Mouse (Mus musculus) embryo, embryonic 9.5 days (tissue): Measurements from ENCODE around the gene Gm49711.
"Not testable (repeated sequence)": the region's sequence is repeated elsewhere in the genome, so short reads cannot be mapped to it uniquely, and the experiment has no call there.

Source experiments
- DNase-seq: peaks from one replicate; pipeline ENCODE4 v3.0.0-alpha.2; 2017; ENCODE audit errors: extremely low spot score

The Gm49711 gene

DNA sequence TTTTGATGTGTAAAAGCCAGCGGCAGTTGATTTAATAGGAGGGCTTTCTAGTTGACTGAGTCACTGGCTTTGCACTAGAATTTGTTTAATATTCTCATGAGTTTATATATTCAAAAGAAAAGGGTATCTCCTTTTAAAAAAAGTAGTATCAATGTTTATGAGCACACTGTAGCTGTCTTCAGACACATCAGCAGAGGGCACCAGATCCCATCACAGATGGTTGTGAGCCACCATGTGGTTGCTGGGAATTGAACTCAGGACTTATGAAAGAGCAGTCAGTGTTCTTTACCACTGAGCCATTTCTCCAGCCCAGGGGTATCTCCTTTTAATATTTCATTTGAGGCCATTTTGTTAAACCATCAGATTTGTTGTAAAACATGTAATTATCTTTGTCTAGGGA lies 4.7 kb downstream of the Gm49711 start:
- DNase-seq = no peak

DNA sequence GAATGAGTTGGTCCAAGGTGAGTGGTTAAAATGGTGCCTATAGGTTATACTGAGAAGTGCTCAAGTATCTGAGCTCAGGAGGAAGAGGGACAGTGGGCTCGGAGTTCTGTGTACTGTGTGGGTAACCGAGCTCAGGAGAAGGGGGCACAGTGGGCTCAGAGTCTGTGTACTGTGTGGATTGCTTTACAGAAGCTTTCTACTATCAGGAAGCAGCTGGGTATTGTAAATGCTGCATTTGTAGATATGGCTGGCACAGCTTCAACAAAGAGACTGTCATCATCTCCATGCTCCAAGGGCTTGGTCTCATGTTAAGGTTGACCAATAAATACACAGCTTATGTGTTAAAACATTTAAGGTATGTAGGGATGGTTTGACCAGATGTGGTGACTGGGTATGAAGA lies 6.7 kb downstream of the Gm49711 start:
- no peak for DNase-seq

DNA sequence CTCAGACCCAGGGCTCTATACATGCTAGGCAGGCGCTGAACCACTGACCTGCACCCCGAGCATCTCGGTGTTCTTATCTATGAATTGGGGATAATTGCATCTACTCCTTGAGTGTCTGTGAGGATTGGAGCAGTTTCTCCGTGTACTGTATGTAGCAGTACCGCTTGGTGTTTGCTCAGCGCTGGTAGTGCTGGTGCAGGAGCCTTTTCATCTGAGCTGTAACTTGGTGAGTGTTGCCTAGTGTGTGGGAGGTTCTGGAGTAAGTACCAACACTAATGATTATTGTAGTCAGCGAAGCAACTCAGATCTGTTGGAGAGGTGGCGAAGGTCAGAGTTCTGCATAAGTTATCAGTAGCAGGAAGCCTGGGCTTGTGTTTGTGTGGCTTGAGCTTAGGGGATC lies 12.2 kb downstream of the Gm49711 start:
- no peak for DNase-seq

DNA sequence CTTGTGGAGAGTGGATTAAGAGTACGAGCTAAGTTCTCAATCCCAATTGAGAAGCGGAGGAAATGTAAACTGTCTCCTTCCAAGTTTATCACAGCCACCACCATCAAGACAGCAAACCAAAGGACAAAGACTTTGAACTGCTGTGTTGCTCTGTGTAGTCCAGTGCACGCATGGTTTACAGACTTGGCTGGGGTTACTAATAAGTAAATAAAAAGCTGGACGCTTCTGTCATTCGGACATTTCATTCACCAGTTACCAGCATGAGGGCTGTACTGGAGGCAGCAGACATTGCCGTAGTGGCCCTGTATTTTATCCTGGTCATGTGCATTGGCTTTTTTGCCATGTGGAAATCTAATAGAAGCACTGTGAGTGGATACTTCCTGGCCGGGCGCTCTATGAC lies 18.7 kb downstream of the Gm49711 start:
- no peak for DNase-seq

DNA sequence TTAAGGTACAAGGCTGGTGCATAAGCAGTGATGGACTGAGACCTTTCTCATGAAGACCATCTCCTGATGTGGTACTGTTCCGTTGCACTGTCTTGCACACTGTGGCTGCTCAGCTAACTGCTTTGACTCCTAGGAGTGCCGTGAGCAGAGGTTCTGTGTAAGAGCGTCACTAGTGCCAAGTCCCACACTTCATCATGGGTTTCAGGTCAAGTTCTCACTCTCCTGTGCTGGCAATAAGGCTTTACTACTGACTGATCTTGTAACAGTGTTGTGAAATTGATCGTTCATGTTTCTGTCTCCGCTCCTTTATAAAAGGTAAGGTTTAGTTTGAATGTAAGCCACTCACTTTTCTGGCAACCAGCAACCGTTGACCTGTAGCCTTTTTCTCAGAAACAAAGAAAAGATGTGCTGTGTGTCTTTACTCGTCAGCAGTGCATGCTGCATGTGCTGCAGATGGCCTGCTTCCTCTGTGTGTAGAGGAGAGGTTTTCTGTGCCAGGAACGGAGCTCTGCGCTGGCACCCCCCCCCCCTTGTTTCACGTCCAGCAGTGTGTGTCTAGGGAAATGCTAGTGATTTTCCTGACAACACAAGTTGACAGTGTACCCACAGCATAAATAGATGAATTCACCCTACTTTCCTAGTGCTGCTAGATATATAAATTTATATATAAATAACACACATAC lies 25.8 kb downstream of the Gm49711 start:
- DNase-seq = no peak

DNA sequence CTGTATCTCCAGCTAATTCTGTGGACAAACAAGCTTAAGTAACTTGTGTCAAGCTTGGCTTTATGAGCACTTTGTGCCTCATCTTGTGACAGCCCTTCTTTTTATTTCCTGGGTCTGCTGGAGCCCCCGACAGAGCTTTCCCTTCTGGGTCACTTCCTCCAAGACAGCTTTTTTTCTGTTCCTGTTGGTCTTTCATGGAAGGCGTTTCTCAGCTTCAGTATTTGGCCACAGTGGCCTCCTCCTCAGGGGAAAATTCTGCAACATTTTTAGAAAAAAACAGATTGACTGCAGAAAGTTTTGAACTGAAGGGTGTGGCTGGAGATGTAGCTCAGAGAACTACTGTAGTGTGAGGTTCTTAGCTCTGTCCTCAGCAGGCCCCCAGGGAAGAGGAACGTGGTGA lies 31.1 kb downstream of the Gm49711 start:
- no peak for DNase-seq

DNA sequence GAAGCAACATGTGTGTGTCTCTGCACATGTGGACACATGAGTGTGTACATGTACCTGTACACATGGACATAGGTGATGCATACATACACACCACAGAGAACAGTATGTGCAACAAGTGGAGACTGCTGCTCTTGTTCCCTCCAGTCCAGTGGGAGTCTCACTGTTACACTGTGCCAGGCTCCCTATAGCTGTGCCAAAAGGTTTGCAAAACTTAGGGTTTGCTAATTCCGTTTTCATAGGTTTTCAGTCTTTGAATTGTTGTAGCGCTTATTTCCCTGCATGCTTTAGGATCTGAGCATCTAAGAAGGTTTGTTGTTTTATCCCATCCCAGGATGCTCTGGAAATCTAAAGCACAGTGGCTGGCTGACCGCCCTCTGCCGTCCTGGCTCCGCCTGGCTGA lies 33.8 kb downstream of the Gm49711 start:
- DNase-seq = no peak

DNA sequence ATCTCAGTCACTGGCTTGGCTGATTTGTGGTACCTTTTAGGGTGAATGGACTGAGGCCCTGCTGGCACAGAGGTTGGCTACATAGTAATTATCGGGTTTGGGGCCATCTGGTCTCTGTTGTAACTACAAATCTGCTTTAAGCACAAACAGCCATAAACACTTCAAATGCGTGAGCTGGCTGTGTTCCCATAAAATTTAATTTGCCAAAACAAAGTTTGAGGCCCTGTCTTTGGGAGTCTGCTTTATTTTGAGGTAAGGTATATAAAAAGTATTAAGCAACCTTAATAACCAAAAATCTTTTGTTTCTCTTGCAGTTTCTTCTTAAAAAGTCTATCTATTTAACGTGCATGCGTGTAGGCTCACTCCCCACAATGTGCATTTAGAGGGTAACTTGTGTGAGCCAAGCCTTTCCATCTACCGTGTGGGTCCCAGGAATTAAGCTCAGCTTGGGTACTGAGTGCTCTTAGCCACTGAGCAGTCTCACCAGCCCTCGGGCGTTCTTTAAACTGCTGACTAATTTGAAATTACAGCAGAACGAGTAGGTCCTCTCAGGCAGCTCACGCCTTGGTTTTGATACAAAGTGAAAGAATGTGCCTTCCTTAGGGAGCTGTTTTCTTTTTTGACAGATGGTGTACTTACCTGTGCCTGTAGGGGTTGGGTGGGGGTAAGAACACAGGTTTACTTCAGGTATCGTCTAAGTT lies 40.4 kb downstream of the Gm49711 start:
- DNase-seq = no peak

DNA sequence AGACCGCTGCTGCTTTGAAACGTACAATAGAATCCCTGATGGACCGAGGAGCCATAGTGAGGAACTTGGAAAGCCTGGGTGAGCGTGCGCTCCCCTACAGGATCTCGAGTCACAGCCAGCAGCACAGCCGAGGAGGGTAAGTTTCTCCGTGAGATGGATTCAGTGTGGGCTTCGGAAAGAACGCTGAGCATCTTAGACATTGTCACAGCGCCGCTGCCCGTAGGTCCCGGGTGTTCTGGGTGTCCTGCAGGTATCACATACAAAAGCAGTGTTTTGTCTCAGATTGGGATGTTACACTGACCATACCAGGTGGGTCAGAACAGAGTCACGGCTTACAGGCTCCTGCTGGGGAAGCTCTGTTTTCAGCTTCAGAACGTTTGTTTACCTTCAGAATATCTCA lies 41.5 kb downstream of the Gm49711 start:
- no peak for DNase-seq

DNA sequence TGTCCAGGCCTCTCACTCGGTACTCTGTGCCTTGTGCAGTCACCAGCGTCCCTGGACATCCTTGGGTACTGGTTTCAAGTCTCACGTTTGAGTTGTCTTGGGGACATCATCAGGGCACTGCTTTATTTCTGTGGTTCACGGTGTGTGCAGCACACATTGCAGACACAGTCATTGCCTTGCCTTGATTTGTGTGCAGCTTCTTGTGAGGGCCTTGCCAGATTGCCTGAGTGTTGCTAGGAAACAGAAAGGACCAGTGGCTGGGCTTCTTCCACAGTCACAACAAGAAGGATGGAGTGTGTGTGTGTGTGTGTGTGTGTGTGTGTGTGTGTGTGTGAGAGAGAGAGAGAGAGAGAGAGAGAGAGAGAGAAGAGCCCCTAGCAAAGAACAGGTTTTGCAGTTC lies 42.0 kb downstream of the Gm49711 start:
- no peak for DNase-seq

DNA sequence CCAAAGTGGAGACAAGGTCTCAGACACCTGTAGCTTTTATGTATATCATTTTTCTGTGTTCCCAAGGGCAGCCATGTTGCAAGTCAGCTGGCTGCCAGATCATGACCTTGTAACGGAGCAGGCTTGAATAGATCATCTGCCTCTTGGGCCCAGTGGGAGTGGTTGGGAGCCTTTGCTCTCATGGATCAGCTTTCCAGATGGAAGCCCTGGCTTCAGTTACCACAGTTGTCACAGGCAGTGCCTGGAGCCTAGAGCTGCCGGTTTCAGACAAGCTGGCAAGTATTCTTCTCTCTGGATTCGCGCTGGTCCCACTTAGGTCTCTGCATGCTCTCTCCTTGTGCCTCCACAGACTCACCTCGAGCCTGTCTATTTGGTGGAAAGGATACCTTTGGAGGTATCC lies 44.0 kb downstream of the Gm49711 start:
- no peak for DNase-seq

DNA sequence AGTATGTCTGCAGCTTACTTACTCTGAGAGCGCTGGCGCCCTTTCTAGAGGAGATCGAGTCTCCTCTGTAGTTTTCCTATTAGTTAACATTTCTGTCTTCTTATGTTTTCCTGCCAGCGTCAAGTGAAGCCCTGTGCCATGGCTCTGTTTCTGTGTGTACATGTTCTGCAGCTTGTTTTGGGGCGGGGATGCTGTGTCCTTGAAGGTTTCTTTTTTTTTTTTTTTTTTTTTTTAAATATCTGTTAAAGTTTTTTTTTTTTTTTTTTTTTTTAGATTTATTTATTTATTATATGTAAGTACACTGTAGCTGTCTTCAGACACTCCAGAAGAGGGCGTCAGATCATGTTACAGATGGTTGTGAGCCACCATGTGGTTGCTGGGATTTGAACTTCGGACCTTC lies 44.8 kb downstream of the Gm49711 start:
- not testable (repeated sequence) for DNase-seq

DNA sequence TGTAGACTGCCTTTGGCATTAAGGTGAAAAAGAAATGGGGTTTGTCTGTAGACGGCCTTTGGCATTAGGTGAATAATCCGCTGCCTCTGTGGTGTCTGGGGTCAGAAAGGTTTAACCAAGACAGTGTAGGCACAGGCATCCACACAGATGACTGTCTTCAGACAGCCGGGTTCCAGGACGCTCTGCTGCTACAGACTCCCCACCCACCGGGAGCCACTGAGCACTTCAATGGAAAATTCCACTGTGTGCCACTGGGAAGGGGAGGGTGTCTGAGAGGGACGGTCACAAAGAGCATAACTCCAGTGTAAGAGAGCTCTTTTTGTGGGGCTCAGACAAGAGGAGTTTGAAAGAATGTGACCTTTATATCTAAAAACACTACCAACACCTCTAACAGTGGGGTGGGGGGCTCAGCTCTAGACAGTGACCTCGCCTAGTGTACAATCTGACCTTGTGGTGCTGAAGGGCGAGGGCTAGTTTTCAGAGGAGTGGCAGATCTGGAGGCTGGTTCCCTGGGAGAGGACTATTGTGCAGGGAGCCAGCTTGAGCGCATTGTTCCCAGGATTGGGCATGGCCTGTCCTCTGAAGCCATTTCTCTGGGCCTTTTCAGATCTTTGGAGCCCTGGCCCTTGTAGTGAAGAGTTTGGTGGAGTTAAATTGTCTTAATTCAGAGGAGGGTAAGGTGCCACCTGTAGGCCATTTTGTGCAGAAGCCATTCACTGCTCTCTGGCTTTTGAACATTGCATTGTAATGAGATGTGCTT lies 45.6 kb downstream of the Gm49711 start:
- DNase-seq = peak; percentile 39

DNA sequence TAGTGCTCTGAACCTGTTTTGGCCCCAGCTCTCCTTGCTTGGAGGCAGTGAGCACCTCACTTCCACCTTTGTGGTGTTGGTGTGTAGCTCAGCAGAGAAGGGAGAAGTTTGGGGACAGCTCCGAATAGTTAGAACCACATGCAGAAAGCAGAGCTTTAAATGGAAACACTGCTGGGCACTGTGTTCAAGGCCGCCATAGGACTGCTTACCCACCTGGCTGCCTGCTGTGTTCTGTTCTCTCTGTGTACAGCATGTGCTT lies 46.1 kb downstream of the Gm49711 start:
- no peak for DNase-seq

DNA sequence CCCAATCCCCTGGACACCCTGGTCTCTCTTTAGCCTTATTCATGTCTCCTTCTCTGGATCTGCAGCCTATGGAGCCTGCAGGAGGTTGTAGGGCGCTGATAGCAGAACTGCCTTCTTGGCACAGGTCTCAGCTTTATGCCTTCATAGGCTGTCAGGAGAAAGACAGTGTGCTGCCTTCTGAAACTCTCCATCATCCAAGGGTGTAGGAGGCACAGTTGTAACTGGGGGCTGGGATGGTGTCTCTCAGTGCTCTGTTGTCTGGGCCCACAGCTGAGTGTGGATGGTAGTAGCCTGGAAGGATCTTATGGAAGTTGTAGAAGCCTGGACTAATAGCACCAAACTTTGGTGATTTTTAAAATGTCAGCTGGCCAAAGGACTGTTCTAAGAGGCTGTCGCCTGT lies 46.8 kb downstream of the Gm49711 start:
- no peak for DNase-seq

DNA sequence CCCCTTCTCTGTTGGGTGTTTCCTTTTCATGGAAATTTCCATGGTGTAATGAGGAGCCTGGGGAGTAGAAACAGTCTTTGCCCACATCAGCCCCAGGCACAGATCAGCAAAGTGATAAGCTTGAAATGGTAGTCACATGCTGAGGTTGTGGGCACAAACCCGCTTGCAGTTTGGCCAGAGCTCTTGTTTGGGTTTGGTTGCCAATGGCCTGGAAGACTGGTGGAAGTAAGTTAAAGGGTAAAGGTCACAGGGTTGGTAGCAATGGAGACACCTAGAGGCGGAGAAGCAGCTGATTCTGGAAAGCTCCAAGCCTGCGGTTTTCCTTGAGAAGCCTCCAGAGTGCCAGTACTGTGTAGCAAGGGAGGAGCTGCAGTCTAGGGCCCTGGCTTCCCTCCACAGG lies 47.5 kb downstream of the Gm49711 start:
- no peak for DNase-seq

DNA sequence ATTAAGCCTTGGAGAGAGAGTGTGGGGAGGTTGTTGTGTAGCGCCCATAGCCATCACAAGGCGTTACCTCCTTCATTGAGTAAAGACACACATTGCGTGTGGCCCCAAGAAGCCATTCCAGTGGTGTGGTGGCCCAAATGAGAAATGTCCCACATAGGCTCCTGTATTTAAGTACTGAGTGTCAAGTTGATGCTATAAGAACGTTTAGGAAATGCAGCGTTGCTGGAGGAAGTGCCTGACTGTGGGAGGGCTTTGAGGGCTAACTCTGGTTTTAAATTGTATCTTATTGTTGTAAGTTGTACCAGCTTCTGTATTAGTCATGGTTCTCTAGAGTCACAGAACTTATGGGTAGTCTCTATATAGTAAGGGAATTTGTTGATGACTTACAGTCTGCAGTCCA lies 49.2 kb downstream of the Gm49711 start:
- DNase-seq = no peak

DNA sequence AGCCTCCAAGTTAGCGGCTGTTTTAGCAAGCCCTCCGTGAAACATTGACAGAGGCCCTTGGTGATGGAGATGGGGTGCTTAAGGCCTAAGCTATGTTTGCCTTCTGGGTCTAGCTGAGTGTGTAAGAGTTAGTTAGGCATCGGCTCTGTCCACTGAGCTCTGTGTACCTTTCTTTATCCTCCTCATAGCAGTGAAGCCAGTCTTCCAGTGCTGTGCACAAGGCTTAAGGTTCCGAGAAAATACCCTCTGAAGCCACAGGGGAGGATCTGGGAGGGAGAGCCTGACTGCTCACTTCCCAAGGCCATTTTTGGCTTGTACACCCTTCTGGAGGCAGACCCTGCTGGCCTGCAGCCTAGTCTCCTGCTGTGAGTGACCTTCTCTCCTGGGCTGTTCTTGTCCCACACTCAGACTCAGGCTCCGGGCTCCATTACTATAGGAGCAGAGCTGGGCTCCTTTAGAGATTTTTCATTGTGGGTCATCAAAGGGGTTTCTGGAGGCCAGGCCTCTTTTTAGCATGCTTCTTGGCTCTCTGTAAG lies 56.7 kb downstream of the Gm49711 start:
- no peak for DNase-seq

DNA sequence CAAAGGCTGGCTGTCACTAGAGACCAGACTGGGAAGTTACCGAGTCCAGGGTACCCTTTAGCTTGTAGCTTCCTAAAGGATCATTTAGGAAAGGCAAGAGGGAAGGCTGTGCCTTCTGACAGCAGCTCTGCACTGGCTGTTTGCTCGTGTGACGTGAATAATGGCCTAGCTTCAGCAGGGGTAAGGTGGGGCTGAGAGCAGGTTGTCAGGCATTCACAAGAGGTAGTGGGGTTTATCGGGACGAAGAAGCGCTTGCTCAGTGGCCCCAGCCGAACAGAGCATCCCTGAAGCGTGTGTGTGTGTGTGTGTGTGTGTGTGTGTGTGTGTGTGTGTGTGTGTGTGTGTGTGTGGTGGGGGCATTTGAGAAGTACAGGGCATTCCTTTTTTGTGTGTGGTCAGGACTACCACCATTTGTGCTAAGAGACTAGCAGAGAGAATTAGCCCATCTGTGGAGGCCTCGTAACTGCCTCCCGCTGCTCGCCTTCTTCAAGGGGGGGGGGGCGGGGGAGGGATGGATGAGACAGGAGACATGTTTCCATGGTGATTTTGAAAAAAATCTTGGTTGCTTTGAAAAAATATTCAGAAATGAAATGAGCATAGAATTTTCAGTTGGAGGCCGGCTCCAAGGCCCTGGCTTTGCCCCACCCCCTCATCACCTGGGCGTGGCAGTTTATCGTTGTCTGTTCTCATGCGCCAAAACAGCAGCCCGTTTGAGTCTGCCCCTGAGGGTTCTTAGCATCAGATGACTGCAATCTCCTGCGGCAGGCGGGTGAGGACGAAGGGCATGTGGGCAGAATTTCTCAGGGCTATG lies 57.7 kb downstream of the Gm49711 start:
- DNase-seq = peak; percentile 33

DNA sequence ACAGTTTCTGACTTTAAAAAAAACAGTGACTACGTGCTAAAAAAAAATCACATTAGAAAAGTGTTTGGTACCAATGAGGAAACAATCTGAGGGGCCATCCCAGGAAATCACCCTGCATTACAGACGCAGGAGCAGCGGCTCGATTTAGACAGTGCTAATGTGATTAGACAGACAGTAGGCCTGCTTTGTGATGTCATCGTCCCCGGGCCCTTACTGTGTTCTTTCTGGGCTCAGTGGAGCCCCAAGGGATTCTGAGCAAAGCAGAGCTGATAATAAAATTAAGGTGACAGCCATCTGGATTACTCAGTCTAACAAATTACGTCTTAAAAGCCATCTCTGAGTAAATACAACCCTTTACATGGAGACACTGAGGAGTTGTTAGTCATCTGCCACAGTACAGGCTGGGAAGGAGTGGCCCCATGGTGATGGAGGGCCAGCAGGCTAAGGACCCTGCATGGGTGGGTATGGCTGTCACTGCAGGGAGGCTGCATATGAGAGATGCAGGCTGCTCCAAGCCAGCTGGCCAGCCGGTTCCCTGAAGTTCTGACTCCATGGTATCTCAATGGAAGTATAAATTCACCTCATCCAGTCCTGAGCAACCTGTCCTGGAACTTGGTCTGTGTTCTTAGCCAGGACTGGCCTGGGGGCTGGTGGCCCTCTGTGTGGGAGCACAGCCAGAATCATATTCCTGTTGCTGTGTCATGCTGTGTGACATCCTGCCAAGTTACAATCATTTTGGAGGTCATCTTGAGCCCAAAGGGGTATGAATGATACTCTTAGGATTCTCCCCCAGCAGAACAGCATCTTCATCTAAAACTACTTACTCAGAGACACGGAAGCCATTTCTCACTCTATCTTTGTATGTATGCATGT lies 59.5 kb downstream of the Gm49711 start:
- DNase-seq = no peak

DNA sequence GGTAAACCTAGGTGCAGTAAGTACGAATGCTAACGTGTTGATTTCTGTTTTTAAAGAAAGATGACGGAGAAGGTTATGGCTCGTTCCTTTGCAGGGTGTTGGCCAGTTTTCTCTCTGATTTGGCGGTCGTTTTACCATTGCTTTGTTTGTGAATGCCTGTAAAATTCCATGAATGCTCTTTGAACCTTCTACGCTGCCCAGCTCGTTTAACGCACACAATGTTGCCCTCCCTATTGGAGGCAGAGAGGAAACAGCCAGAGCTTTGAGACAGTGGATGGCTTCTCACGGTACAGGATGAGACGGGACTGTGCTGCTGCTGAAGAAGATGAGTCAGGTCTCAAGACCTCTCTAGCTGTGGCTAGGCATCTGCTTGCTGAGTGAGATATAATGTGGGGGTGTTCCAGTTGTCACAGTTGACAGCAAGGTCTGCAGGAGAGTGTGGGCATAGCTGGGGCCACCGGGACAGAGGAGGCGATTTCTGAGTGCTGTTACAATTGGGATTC lies 60.9 kb downstream of the Gm49711 start:
- DNase-seq = no peak
